Mouse (Mus musculus) MEL (cell line): ENCODE measurements around the gene Nfx1.

ENCODE experiments used
- BHLHE40 ChIP-seq: IDR thresholded peaks from 2 replicates; pipeline ENCODE4 v1.6.1; 2012; ENCODE audit warnings: low read depth, mild to moderate bottlenecking, inconsistent platforms, low read length, improper control_type of control experiment, borderline replicate concordance
- CTCF ChIP-seq, 3 experiments: IDR thresholded peaks in 2 of 3; conservative IDR thresholded peaks in 1 of 3; 2 replicates each; pipeline ENCODE4 v1.5.1; 2011 to 2012; ENCODE audit warnings: low read length in 3 of 3, low read depth in 2 of 3, mild to moderate bottlenecking in 2 of 3, improper control_type of control experiment in 1 of 3, inconsistent platforms in 1 of 3, mixed read lengths in 1 of 3, moderate library complexity in 1 of 3; ENCODE audit not compliant: control insufficient read depth in 1 of 3, insufficient read depth in 1 of 3, poor library complexity in 1 of 3, severe bottlenecking in 1 of 3
- ELF1 ChIP-seq: IDR thresholded peaks from 2 replicates; pipeline ENCODE4 v1.6.1; 2014; ENCODE audit warnings: low read depth, mild to moderate bottlenecking, inconsistent platforms, low read length, improper control_type of control experiment, moderate library complexity
- GATA1 ChIP-seq: IDR thresholded peaks from 2 replicates; pipeline ENCODE4 v1.6.1; 2011; ENCODE audit warnings: low read depth, low read length, improper control_type of control experiment
- POLR2A ChIP-seq, 2 experiments: IDR thresholded peaks; 2 replicates each; pipeline ENCODE4 v1.6.1; 2011 to 2012; ENCODE audit warnings: low read length in 2 of 2, mild to moderate bottlenecking in 2 of 2, control low read depth in 1 of 2, improper control_type of control experiment in 1 of 2, low read depth in 1 of 2, moderate library complexity in 1 of 2; ENCODE audit not compliant: control insufficient read depth in 1 of 2, insufficient read depth in 1 of 2, poor library complexity in 1 of 2
- TAL1 ChIP-seq: IDR thresholded peaks from 2 replicates; pipeline ENCODE4 v1.6.1; 2012; ENCODE audit warnings: mild to moderate bottlenecking, inconsistent platforms, low read length, moderate library complexity, mixed read lengths
- TBP ChIP-seq: IDR thresholded peaks from 2 replicates; pipeline ENCODE4 v1.8.0; 2011; ENCODE audit warnings: low read depth, low read length, improper control_type of control experiment
- ZC3H11A ChIP-seq: IDR thresholded peaks from 2 replicates; pipeline ENCODE4 v1.6.1; 2012; ENCODE audit warnings: low read depth, mild to moderate bottlenecking, inconsistent platforms, low read length, improper control_type of control experiment

- TF ChIP-seq POLR2A (IDR thresholded peaks at IDR 0.05; ENCODE audit: control insufficient read depth in 1 of 2, insufficient read depth in 1 of 2, low read depth in 1 of 2, low read length in 2 of 2, poor library complexity in 1 of 2) (no peak), ELF1 (no peak), BHLHE40 (no peak), CTCF (IDR thresholded peaks at IDR 0.05 in 2 of 3, conservative IDR thresholded peaks at IDR 0.05 in 1 of 3; ENCODE audit: control insufficient read depth in 1 of 3, insufficient read depth in 1 of 3, low read depth in 2 of 3, low read length in 3 of 3, poor library complexity in 1 of 3, severe bottlenecking in 1 of 3) (no peak), TBP (no peak), TAL1 (no peak), ZC3H11A (no peak), GATA1 (no peak)
Measured at GRCm38 (mm10) chr4:41056253-41056652, 85.5 kb downstream of the Nfx1 start.
